Mouse (Mus musculus) erythroblast, embryonic 14.5 days (primary cell): ENCODE results near the gene Gm42715.

ENCODE experiments used
- GATA1 ChIP-seq: IDR thresholded peaks from 2 replicates; pipeline ENCODE4 v1.6.1; 2012; ENCODE audit warnings: low read length, inconsistent platforms, mixed read lengths
- TAL1 ChIP-seq: IDR thresholded peaks from 3 replicates; pipeline ENCODE4 v1.6.1; 2012; ENCODE audit warnings: low read length, inconsistent platforms, mixed read lengths

DNA sequence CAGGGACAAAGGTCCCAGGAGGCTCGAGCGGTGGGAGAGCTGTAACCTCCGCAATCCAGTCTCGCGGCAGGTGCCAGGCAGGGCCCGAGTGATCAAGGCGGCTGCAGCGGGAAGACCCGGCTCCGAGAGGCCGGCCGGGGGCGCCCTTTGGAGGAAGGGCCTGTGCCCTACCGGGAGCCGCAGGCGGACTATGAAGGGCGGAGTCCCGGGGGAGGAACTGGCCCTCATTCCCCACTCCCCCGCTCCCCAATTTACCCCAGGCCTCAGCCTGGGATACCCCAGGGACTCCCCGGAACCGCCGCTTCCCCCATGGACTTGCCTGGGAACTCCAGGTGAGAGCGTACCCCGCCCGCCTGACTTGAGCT lies 47.8 kb upstream of the Gm42715 start:
- TF ChIP-seq GATA1: no peak
- TF ChIP-seq TAL1: no peak
